Mouse (Mus musculus) lung, embryonic 14.5 days (tissue): ENCODE results near the gene Lclat1. TPM values are rescaled to one million over a fixed set of nuclear protein-coding genes. Genes with fewer than 3 reads are reported as not detected.

Source experiments
- ATAC-seq: fragments of 200-750 bp; cut with Nextera tagmentation; 2 replicates; pipeline ENCODE4 v1.8.0; 2017; ENCODE audit warnings: mild to moderate bottlenecking, moderate TSS enrichment, moderate library complexity; ENCODE audit not compliant: insufficient read depth
- DNase-seq: peaks from one replicate; pipeline ENCODE4 v3.0.0-alpha.2; 2015
- H3K27ac ChIP-seq: fragments of 300-500 bp; sonication (generic); 2 replicates; pipeline ENCODE4 v1.5.1; 2014; ENCODE audit warnings: low read depth, mild to moderate bottlenecking, moderate library complexity
- H3K27me3 ChIP-seq: fragments of 300-500 bp; sonication (generic); 2 replicates; pipeline ENCODE4 v1.6.1; 2014; ENCODE audit warnings: low read length, control low read depth; ENCODE audit not compliant: insufficient read depth
- H3K36me3 ChIP-seq: fragments of 300-500 bp; sonication (generic); 2 replicates; pipeline ENCODE4 v1.6.1; 2014; ENCODE audit warnings: control low read depth; ENCODE audit not compliant: insufficient read depth
- H3K4me1 ChIP-seq: fragments of 300-500 bp; sonication (generic); 2 replicates; pipeline ENCODE4 v1.6.1; 2014; ENCODE audit warnings: antibody characterized with exemption, control low read depth; ENCODE audit not compliant: insufficient read depth
- H3K4me2 ChIP-seq: fragments of 300-500 bp; sonication (generic); 2 replicates; pipeline ENCODE4 v1.6.1; 2014; ENCODE audit warnings: mild to moderate bottlenecking
- H3K4me3 ChIP-seq: fragments of 300-500 bp; sonication (generic); 2 replicates; pipeline ENCODE4 v1.5.1; 2014; ENCODE audit warnings: low read depth, low read length
- H3K9ac ChIP-seq: fragments of 300-500 bp; sonication (generic); 2 replicates; pipeline ENCODE4 v1.6.1; 2014
- H3K9me3 ChIP-seq: fragments of 300-500 bp; sonication (generic); 2 replicates; pipeline ENCODE4 v1.6.1; 2016; ENCODE audit warnings: low read depth, low read length, control low read depth
- CTCF ChIP-seq: IDR thresholded peaks from 2 replicates; pipeline ENCODE4 v1.5.1; 2016; ENCODE audit warnings: antibody characterized with exemption, low read depth
- WGBS: fragments of 180-500 bp; shearing (Covaris S2); extraction: QIAGEN DNeasy Blood & Tissue Kit; methylation state at CpG from one replicate; pipeline ENCODE4 v1.1.7; 2014; 5-methylcytosine and 5-hydroxymethylcytosine counted together
- polyA plus RNA-seq: library from polyadenylated mRNA; unstranded; fragments of >200 nt; fragmentation: Nextera tagmentation; extraction: Ambion mirVana; gene quantifications from 2 replicates; pipeline ENCODE4 v1.2.1, GENCODE M21; 2014

Gene Lclat1
- polyA plus RNA-seq, 1 experiment from 2014 or later, result 23.0 TPM

DNA sequence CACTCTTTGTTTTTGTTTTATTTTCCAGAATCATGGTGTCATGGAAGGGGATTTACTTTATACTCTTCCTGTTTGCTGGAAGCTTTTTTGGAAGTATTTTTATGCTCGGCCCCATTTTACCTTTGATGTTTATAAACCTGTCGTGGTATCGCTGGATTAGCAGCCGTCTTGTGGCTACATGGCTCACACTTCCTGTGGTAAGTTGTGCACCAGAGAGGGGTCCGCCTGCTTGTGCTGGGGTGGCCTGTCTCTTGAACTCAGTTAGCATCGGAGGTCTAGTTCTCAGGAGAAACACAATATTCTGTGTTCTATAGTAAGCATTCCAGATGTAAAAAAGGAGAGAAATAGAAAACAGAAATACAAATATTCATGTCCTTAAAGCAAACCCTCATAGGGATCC is 54.0 kb downstream of the Lclat1 start:
- H3K9me3 ChIP-seq, result no peaks in the 10 kb centered on the region
- DNase-seq (no peak), ATAC-seq (no peak)

DNA sequence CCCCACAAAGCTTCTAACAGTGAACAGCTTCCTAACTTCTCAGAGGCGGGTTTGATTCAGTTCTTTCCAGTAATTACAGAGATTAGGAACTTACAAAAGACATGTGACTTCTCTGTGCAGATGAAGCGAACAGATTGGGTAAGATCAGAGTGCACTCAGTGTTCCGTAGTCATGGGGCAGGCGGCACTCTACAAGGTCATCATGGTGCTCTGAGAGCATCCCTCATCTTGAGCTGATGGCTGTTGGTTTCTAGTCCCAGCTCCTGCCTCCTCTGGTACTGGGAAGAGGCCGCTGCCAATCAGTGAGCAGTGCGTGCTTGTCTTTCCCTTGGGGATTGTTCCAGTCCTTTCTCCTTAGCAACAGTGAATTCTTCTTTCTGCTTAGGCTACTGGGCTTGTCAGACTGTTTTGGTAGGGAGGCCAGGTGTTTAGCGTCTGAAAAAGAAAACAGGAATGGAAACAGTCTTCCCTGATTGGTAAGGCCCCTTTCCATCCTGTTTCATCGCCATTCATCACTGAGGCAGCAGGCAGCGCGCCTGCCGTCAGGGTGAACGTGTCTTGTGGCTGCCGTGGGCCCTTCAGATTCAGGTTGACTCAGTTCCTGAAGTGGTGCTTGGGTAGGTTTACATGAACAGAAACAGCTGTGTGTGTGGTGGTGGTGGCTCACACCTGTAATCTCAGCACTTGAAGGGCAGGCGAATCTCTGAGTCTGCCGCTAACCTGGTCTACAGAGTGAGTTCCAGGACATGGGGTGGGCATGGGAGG is 54.8 kb downstream of the Lclat1 start:
- H3K27me3 ChIP-seq, result no peaks in the 10 kb centered on the region
- H3K9ac ChIP-seq, result no peak overlapping the region
- ATAC-seq (no peak; the same call in 1 of the 2 replicates), DNase-seq (peak; percentile 37)
- no peak overlapping the region for H3K4me2 ChIP-seq
- 0 out of 2 replicates have a peak, but pooled peaks cover 8% of the 10 kb centered on the region for H3K36me3 ChIP-seq
- H3K4me1 ChIP-seq, result no peaks in the 10 kb centered on the region
- no peak for TF ChIP-seq CTCF
- no peaks in the 10 kb centered on the region for H3K9me3 ChIP-seq
- H3K4me3 ChIP-seq, result no peak overlapping the region
- no peak overlapping the region for H3K27ac ChIP-seq
- WGBS, result 63% methylated on average over 15 of the region's 15 CpGs

More for the DNA sequence above, 54.0 kb downstream of the Lclat1 start:
- Histone ChIP-seq H3K27me3 (no peaks in the 10 kb centered on the region), H3K36me3 (0 out of 2 replicates have a peak, but pooled peaks cover 8% of the 10 kb centered on the region), H3K4me1 (no peaks in the 10 kb centered on the region), H3K27ac (no peak overlapping the region), H3K4me2 (no peak overlapping the region), H3K9ac (no peak overlapping the region), H3K4me3 (no peak overlapping the region)
- 48% methylated on average over 6 of the region's 6 CpGs for WGBS
- no peak for TF ChIP-seq CTCF

DNA sequence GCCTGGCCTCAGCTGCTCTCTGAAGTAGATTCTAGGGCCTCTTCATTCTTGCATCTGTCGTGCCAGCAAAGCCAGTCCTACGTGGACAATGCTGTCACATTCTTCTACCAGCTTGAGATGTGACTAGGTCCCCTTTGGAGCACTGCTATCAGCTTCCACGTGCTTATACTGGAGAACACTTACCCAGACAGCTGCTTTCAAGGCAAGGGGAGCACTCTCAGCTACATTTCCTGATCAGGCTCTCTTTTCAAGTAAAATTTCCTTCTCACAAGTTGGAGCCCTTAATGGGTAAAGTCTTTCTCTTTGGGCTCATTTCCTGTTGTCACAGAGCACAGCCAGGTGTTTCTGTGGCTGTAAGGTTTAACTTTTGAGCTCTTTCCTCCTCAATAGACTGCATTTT is 55.8 kb downstream of the Lclat1 start:
- DNase-seq (no peak), ATAC-seq (no peak)
- 46% methylated on average over 3 of the region's 3 CpGs for WGBS
- no peaks in the 10 kb centered on the region for H3K9me3 ChIP-seq
- H3K4me3 ChIP-seq, result no peak overlapping the region
- no peak overlapping the region for H3K9ac ChIP-seq
- H3K36me3 ChIP-seq, result 0 out of 2 replicates have a peak, but pooled peaks cover 8% of the 10 kb centered on the region
- H3K27ac ChIP-seq, result no peak overlapping the region
- H3K4me2 ChIP-seq, result no peak overlapping the region
- no peak for TF ChIP-seq CTCF
- no peaks in the 10 kb centered on the region for H3K27me3 ChIP-seq
- no peaks in the 10 kb centered on the region for H3K4me1 ChIP-seq

DNA sequence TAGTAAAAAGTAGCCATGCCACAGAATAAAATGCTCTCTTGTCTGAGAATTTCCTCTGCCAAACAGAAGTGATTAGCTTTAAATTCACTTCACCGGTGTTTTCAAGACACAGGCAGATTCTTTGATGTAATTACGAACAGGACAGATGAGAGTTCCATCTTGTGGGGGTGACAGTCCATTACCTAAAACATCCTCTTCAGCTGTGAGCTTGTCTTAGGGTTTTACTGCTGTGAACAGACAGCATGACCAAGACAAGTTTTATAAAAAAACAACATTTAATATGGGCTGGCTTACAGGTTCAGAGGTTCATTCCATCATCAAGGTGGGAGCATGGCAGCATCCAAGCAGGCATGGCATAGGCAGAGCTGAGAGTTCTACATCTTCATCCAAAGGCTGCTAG is 56.3 kb downstream of the Lclat1 start:
- no peak for TF ChIP-seq CTCF
- ATAC-seq, result no peak

DNA sequence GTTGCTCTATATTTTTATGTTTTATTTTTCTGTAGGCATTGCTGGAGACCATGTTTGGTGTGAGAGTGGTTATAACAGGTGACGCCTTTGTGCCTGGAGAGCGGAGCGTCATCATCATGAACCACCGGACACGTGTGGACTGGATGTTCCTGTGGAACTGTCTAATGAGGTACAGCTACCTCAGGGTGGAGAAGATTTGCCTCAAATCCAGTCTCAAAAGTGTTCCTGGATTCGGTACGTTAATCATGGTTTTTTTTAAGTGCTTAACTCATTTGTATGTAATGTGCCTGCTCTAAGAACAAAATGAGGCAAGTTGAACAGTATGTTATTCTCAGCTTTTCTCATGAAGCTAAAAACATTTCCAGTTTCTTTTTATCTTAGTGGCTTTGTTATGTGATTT is 61.7 kb downstream of the Lclat1 start:
- DNase-seq, result no peak
- 90% methylated on average over 7 of the region's 7 CpGs for WGBS
- no peak overlapping the region for H3K9ac ChIP-seq
- H3K27ac ChIP-seq, result no peak overlapping the region
- ATAC-seq, result no peak
- TF ChIP-seq CTCF, result no peak
- no peaks in the 10 kb centered on the region for H3K9me3 ChIP-seq
- H3K27me3 ChIP-seq, result no peaks in the 10 kb centered on the region
- peaks cover 2% of the 10 kb centered on the region for H3K4me1 ChIP-seq
- H3K36me3 ChIP-seq, result peaks cover 14% of the 10 kb centered on the region; the same call in 1 of the 2 replicates
- no peak overlapping the region for H3K4me2 ChIP-seq
- H3K4me3 ChIP-seq, result no peak overlapping the region

More for the DNA sequence above, 56.3 kb downstream of the Lclat1 start:
- no peak overlapping the region for H3K4me3 ChIP-seq
- no peak overlapping the region for H3K9ac ChIP-seq
- H3K27ac ChIP-seq, result no peak overlapping the region
- H3K4me1 ChIP-seq, result no peaks in the 10 kb centered on the region
- no peak for DNase-seq
- H3K4me2 ChIP-seq, result no peak overlapping the region
- no peaks in the 10 kb centered on the region for H3K27me3 ChIP-seq
- 81% methylated on average over 2 of the region's 2 CpGs for WGBS
- H3K36me3 ChIP-seq, result 0 out of 2 replicates have a peak, but pooled peaks cover 8% of the 10 kb centered on the region
- H3K9me3 ChIP-seq, result no peaks in the 10 kb centered on the region

DNA sequence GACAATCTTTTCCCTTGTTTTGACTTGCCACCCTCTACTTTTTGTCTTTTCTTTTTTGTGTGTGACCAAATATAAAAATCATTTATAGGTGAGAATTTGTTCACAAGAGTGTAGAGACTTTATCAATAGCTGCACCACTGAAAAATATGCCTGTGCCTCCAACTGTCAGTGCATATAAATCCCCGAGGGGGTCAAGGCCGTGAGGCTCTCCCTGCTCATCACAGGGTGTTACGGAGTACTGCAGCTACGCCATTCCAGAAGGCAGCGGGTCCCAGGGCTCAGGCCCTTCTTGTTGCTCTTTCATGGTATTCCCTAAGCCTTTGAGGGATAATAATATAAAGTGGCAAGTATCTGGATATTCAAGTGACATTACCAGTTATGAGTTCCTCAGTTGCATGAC is 62.4 kb downstream of the Lclat1 start:
- DNase-seq (no peak), ATAC-seq (no peak)
- 80% methylated on average over 5 of the region's 5 CpGs for WGBS
- no peak overlapping the region for H3K4me2 ChIP-seq
- peaks cover 9% of the 10 kb centered on the region; the same call in 1 of the 2 replicates for H3K36me3 ChIP-seq
- no peak overlapping the region for H3K27ac ChIP-seq
- no peaks in the 10 kb centered on the region for H3K27me3 ChIP-seq
- H3K4me3 ChIP-seq, result no peak overlapping the region
- H3K9me3 ChIP-seq, result no peaks in the 10 kb centered on the region
- peaks cover 8% of the 10 kb centered on the region for H3K4me1 ChIP-seq
- H3K9ac ChIP-seq, result no peak overlapping the region
- TF ChIP-seq CTCF, result no peak

DNA sequence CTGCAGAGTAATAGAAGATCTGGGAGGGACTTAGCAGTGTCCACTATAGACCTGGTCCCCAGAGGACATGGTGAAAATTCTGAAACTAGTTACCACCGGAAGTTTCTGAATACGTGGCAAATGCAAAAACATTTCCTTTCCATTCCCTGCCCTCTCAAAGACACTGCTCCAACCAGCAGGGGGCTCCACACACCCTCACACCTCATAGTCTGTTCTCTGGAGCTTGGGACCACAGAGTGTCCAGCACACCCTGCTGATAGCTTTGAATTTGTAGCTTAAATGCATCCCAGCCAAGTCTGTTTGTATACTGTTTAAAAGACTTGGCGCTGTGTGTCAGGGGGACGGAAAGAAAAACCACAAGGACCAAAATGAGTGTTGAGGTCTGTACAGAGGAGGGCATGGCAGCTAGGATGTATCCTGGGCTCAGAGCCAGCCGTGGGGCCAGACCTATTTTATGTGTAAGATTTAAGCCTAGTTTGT is 66.3 kb downstream of the Lclat1 start:
- WGBS, result 37% methylated on average over 5 of the region's 5 CpGs
- ATAC-seq (peak; percentile 97), DNase-seq (peak; percentile 93)
- no peaks in the 10 kb centered on the region for H3K9me3 ChIP-seq
- no peak overlapping the region for H3K9ac ChIP-seq
- no peak overlapping the region for H3K4me2 ChIP-seq
- no peaks in the 10 kb centered on the region for H3K27me3 ChIP-seq
- H3K27ac ChIP-seq, result peak overlapping the region; percentile 80
- no peak overlapping the region for H3K4me3 ChIP-seq
- peak; percentile 87 for TF ChIP-seq CTCF
- peaks cover 6% of the 10 kb centered on the region; the same call in 1 of the 2 replicates for H3K36me3 ChIP-seq
- peaks cover 9% of the 10 kb centered on the region for H3K4me1 ChIP-seq
